Mouse (Mus musculus): ENCODE measurements at regions not wholly inside any gene's neighbourhood (a gene's known extent, or its start where the extent isn't known, plus 50 kb on each side); places are given as distances from the start of the nearest gene placed in this dataset.

GRCm38 (mm10) chr11:23140429-23141099 lies 115.3 kb upstream of the Xpo1 start:
- TF ChIP-seq CTCF (IDR thresholded peaks at IDR 0.05; ENCODE audit: low read depth) (no peak), EP300 (IDR thresholded peaks at IDR 0.05; ENCODE audit: low read depth) (no peak)
